Mouse (Mus musculus) layer of hippocampus, adult 2 months (tissue): ENCODE measurements around the gene Trp53bp2. TPM values are rescaled to one million over a fixed set of nuclear protein-coding genes. Genes with fewer than 3 reads are reported as not detected.
A peak's percentile ranks its signal among the peaks of the same experiment; 100 is the strongest.

Source experiments
- DNase-seq, 2 experiments: peaks; one replicate each; pipeline ENCODE4 v3.0.0; 2022; ENCODE audit warnings: low spot score in 2 of 2
- H3K27ac ChIP-seq: fragments of 200-600 bp; 2 replicates; pipeline ENCODE4 v1.8.1; 2022
- H3K4me3 ChIP-seq: fragments of 200-600 bp; 2 replicates; pipeline ENCODE4 v1.8.1; 2022; ENCODE audit warnings: mild to moderate bottlenecking
- CTCF ChIP-seq: fragments of 200-600 bp; conservative IDR thresholded peaks from 2 replicates; pipeline ENCODE4 v1.8.1; 2022; ENCODE audit warnings: antibody characterized with exemption, mild to moderate bottlenecking, moderate library complexity
- total RNA-seq, 2 experiments: library from RNA; stranded (reverse); gene quantifications; 2 replicates each; pipeline ENCODE4 v1.2.3; 2021

Trp53bp2 gene
- total RNA-seq, 2 experiments from 2014 or later, result 31.1 to 32.4 TPM

- peak overlapping the region; percentile 83 for H3K27ac ChIP-seq
- H3K4me3 ChIP-seq, result no peak overlapping the region
- peak in 1 of 2 experiments; percentile 49 for DNase-seq
- TF ChIP-seq CTCF, result no peak
Observed at GRCm38 (mm10) chr1:182482991-182483909, 74.3 kb downstream of the Trp53bp2 start.

- no peak; the same call in 1 of the 2 replicates for TF ChIP-seq CTCF
- peak overlapping the region; percentile 88 for H3K27ac ChIP-seq
- H3K4me3 ChIP-seq, result peak overlapping the region; percentile 26
- peak in 1 of 2 experiments; percentile 73 for DNase-seq
Observed at GRCm38 (mm10) chr1:182483910-182484274, 74.9 kb downstream of the Trp53bp2 start.

GRCm38 (mm10) chr1:182488503-182488902, 79.5 kb downstream of the Trp53bp2 start:
- TF ChIP-seq CTCF, result no peak
- DNase-seq, result no peak
- no peak overlapping the region for H3K4me3 ChIP-seq

GRCm38 (mm10) chr1:182489803-182490452, 81.0 kb downstream of the Trp53bp2 start:
- peak; percentile 97 for TF ChIP-seq CTCF
- Histone ChIP-seq H3K4me3 (peak overlapping the region; percentile 23), H3K27ac (peak overlapping the region; percentile 75)
- DNase-seq, result peak; percentile 93 to 95

More at GRCm38 (mm10) chr1:182488503-182488902, 79.5 kb downstream of the Trp53bp2 start:
- peak overlapping the region; percentile 75 for H3K27ac ChIP-seq

GRCm38 (mm10) chr1:182490568-182490967, 81.6 kb downstream of the Trp53bp2 start:
- peak; percentile 57 for TF ChIP-seq CTCF
- Histone ChIP-seq H3K27ac (peak overlapping the region; percentile 75), H3K4me3 (no peak overlapping the region; the same call in 1 of the 2 replicates)
- no peak for DNase-seq

- Histone ChIP-seq H3K4me3 (no peak overlapping the region), H3K27ac (peak overlapping the region; percentile 1; the same call in 1 of the 2 replicates)
- no peak for DNase-seq
- TF ChIP-seq CTCF, result no peak
Observed at GRCm38 (mm10) chr1:182491839-182492238, 82.9 kb downstream of the Trp53bp2 start.

- H3K27ac ChIP-seq, result peak overlapping the region; percentile 25; the same call in 1 of the 2 replicates
- DNase-seq, result no peak
- TF ChIP-seq CTCF, result no peak
Observed at GRCm38 (mm10) chr1:182494285-182495145, 85.5 kb downstream of the Trp53bp2 start.

GRCm38 (mm10) chr1:182496685-182497084, 87.7 kb downstream of the Trp53bp2 start:
- DNase-seq, result no peak
- Histone ChIP-seq H3K27ac (no peak overlapping the region), H3K4me3 (no peak overlapping the region)
- no peak for TF ChIP-seq CTCF

More at GRCm38 (mm10) chr1:182494285-182495145, 85.5 kb downstream of the Trp53bp2 start:
- H3K4me3 ChIP-seq, result no peak overlapping the region

- H3K27ac ChIP-seq, result peak overlapping the region; percentile 29; the same call in 1 of the 2 replicates
- H3K4me3 ChIP-seq, result no peak overlapping the region
- no peak for TF ChIP-seq CTCF
- no peak for DNase-seq
Observed at GRCm38 (mm10) chr1:182497736-182498135, 88.8 kb downstream of the Trp53bp2 start.

- Histone ChIP-seq H3K27ac (peak overlapping the region; percentile 8; the same call in 1 of the 2 replicates), H3K4me3 (no peak overlapping the region)
- DNase-seq, result no peak
- no peak for TF ChIP-seq CTCF
Observed at GRCm38 (mm10) chr1:182499443-182500089, 90.6 kb downstream of the Trp53bp2 start.

- no peak for TF ChIP-seq CTCF
Observed at GRCm38 (mm10) chr1:182500224-182500623, 91.3 kb downstream of the Trp53bp2 start.

GRCm38 (mm10) chr1:182500843-182501242, 91.9 kb downstream of the Trp53bp2 start:
- peak overlapping the region; percentile 8; the same call in 1 of the 2 replicates for H3K27ac ChIP-seq
- no peak for TF ChIP-seq CTCF
- H3K4me3 ChIP-seq, result no peak overlapping the region
- DNase-seq, result no peak

More at GRCm38 (mm10) chr1:182500224-182500623, 91.3 kb downstream of the Trp53bp2 start:
- no peak overlapping the region for H3K4me3 ChIP-seq
- H3K27ac ChIP-seq, result peak overlapping the region; percentile 8; the same call in 1 of the 2 replicates
- no peak for DNase-seq
